In genomic region chr2:101822785-101823184, GRCm38 (mm10) we compare ENCODE assay signal across 11 mouse cellular contexts.
A peak's percentile ranks its signal among the peaks of the same experiment; 100 is the strongest.
DNase-seq lines count a peak whose midpoint lies in the region; ATAC-seq and TF ChIP-seq lines count a peak whose summit lies in the region.
"Had no signal": no experiment of that assay in that cellular context is flagged by ENCODE, and none has a peak within 500 bp of the region (broad histone marks: within the 10 kb centered on the region; RNA-seq: fewer than 3 reads in every experiment).

No protein-coding gene starts in this region.

- H3K36me3 ChIP-seq in midbrain, embryonic 10.5 days = no peaks in the 10 kb centered on the region
- no peaks in the 10 kb centered on the region for H3K36me3 ChIP-seq in midbrain, embryonic 11.5 days (ENCODE audit: control insufficient read depth, insufficient read depth, low read length)
- H3K36me3 ChIP-seq in hindbrain, postnatal 0 days (ENCODE audit: insufficient read depth, low read length) = no peaks in the 10 kb centered on the region
- H3K36me3 ChIP-seq: midbrain, embryonic 12.5 days had no signal

- no peak overlapping the region for H3K4me2 ChIP-seq in midbrain, embryonic 11.5 days
- H3K4me2 ChIP-seq in hindbrain, postnatal 0 days (ENCODE audit: low read depth, low read length) = no peak overlapping the region
- H3K4me2 ChIP-seq: midbrain, embryonic 12.5 days had no signal

- H3K9ac ChIP-seq in midbrain, embryonic 11.5 days (ENCODE audit: low read length) = no peak overlapping the region
- H3K9ac ChIP-seq in hindbrain, postnatal 0 days (replicated peaks; ENCODE audit: low read length) = no peak overlapping the region
- H3K9ac ChIP-seq: midbrain, embryonic 12.5 days had no signal

- no peak for ATAC-seq in midbrain, embryonic 11.5 days (ENCODE audit: low FRiP score)
- 0 out of 2 replicates have a peak, but pooled peaks have one; percentile 25 for ATAC-seq in granulocyte monocyte progenitor cell, adult 5-6 weeks (replicated peaks; ENCODE audit: poor library complexity, severe bottlenecking)
- no peak for ATAC-seq in hindbrain, postnatal 0 days
- ATAC-seq: hindbrain, embryonic 16.5 days had no signal

- TF ChIP-seq CTCF in hindbrain, postnatal 0 days (IDR thresholded peaks at IDR 0.05; ENCODE audit: low read depth) = no peak

- no peak for DNase-seq in midbrain, embryonic 10.5 days (ENCODE audit: low spot score)
- no peak for DNase-seq in midbrain, embryonic 11.5 days (ENCODE audit: low spot score, missing footprints)
- DNase-seq in heart, postnatal 36 days = peak; percentile 13 to 32
- peak; percentile 9 for DNase-seq in mesoderm, embryonic 11.5 days (ENCODE audit: low read depth, low spot score)
- no peak for DNase-seq in hindbrain, postnatal 0 days (ENCODE audit: low spot score)
- DNase-seq in layer of hippocampus, adult 11-12 months (ENCODE audit: low spot score) = no peak
- DNase-seq: cerebellum, adult 11-12 months had no signal

- WGBS in midbrain, embryonic 10.5 days = 86% methylated on average over 13 of the region's 13 CpGs
- WGBS in midbrain, embryonic 11.5 days = 88% methylated on average over 13 of the region's 13 CpGs
- WGBS in hindbrain, postnatal 0 days = 68% methylated on average over 13 of the region's 13 CpGs

- 0 out of 2 replicates have a peak overlapping the region, but pooled peaks have one; percentile 17 for H3K27ac ChIP-seq in midbrain, embryonic 10.5 days (replicated peaks)
- H3K27ac ChIP-seq in midbrain, embryonic 11.5 days (ENCODE audit: low read depth, low read length) = no peak overlapping the region
- no peak overlapping the region for H3K27ac ChIP-seq in hindbrain, postnatal 0 days
- H3K27ac ChIP-seq: midbrain, embryonic 12.5 days had no signal

- no peaks in the 10 kb centered on the region for H3K9me3 ChIP-seq in midbrain, embryonic 10.5 days (replicated peaks)
- no peaks in the 10 kb centered on the region for H3K9me3 ChIP-seq in midbrain, embryonic 11.5 days (ENCODE audit: control insufficient read depth, low read length)
- H3K9me3 ChIP-seq in hindbrain, postnatal 0 days (ENCODE audit: low read length) = no peaks in the 10 kb centered on the region
- H3K9me3 ChIP-seq: midbrain, embryonic 12.5 days had no signal

- peaks cover 14% of the 10 kb centered on the region for H3K4me1 ChIP-seq in midbrain, embryonic 10.5 days
- H3K4me1 ChIP-seq in midbrain, embryonic 11.5 days (ENCODE audit: control insufficient read depth, insufficient read depth, low read length) = 0 out of 2 replicates have a peak, but pooled peaks cover 2% of the 10 kb centered on the region
- no peaks in the 10 kb centered on the region for H3K4me1 ChIP-seq in hindbrain, postnatal 0 days (ENCODE audit: insufficient read depth, low read length)
- H3K4me1 ChIP-seq: midbrain, embryonic 12.5 days had no signal

- intact Hi-C loops in heart, postnatal 36 days (cut with DNase I) = no loop called here

- no peak overlapping the region for H3K4me3 ChIP-seq in midbrain, embryonic 10.5 days
- H3K4me3 ChIP-seq in midbrain, embryonic 11.5 days (ENCODE audit: low read depth, low read length) = no peak overlapping the region
- no peak overlapping the region for H3K4me3 ChIP-seq in hindbrain, postnatal 0 days (ENCODE audit: low read length)
- H3K4me3 ChIP-seq: erythroblast, embryonic 14.5 days; midbrain, embryonic 12.5 days had no signal

- H3K27me3 ChIP-seq in midbrain, embryonic 10.5 days (ENCODE audit: low read depth, poor library complexity, severe bottlenecking) = no peaks in the 10 kb centered on the region
- no peaks in the 10 kb centered on the region for H3K27me3 ChIP-seq in midbrain, embryonic 11.5 days (ENCODE audit: control insufficient read depth, insufficient read depth, low read length)
- no peaks in the 10 kb centered on the region for H3K27me3 ChIP-seq in hindbrain, postnatal 0 days (ENCODE audit: insufficient read depth, low read length)
- H3K27me3 ChIP-seq: midbrain, embryonic 12.5 days had no signal

Comparison
In these comparisons a context has a peak if more than half of its experiments do, and no peak if none do; other contexts are left out.
1. DNase-seq: peak in heart, postnatal 36 days (2 of 2) and mesoderm, embryonic 11.5 days (single experiment); none in midbrain, embryonic 10.5 days (single experiment), midbrain, embryonic 11.5 days (single experiment), hindbrain, postnatal 0 days (single experiment) and layer of hippocampus, adult 11-12 months (single experiment).